Mouse (Mus musculus): ENCODE measurements at regions not wholly inside any gene's neighbourhood (a gene's known extent, or its start where the extent isn't known, plus 50 kb on each side); places are given as distances from the start of the nearest gene placed in this dataset.
A peak's percentile ranks its signal among the peaks of the same experiment; 100 is the strongest.

GRCm38 (mm10) chr1:184271254-184271653 lies 237.2 kb upstream of the 1700056E22Rik start:
- Histone ChIP-seq H3K36me3 (ENCODE audit: control insufficient read depth, insufficient read depth, low read length) (no peaks in the 10 kb centered on the region), H3K4me3 (ENCODE audit: low read depth, low read length) (no peak overlapping the region), H3K4me1 (ENCODE audit: control insufficient read depth, insufficient read depth, low read length) (no peaks in the 10 kb centered on the region), H3K27ac (replicated peaks; ENCODE audit: low read depth, low read length) (no peak overlapping the region), H3K4me2 (ENCODE audit: low read depth, low read length) (no peak overlapping the region), H3K27me3 (replicated peaks; ENCODE audit: control insufficient read depth, insufficient read depth, low read length) (no peaks in the 10 kb centered on the region), H3K9ac (ENCODE audit: low read depth, low read length) (no peak overlapping the region), H3K9me3 (ENCODE audit: control insufficient read depth, low read length) (no peaks in the 10 kb centered on the region)
- ATAC-seq (ENCODE audit: low read depth) (no peak), DNase-seq (ENCODE audit: low spot score) (no peak)
- WGBS: 79% methylated on average over 8 of the region's 8 CpGs

GRCm38 (mm10) chr1:184266051-184266450 lies 231.9 kb upstream of the 1700056E22Rik start:
- ATAC-seq (ENCODE audit: low read depth): peak; percentile 60; the same call in 1 of the 2 replicates
- peak; percentile 95 for DNase-seq (ENCODE audit: low spot score)
- peak overlapping the region; percentile 13 for H3K4me2 ChIP-seq (ENCODE audit: low read depth, low read length)
- H3K27ac ChIP-seq (replicated peaks; ENCODE audit: low read depth, low read length): no peak overlapping the region
- no peaks in the 10 kb centered on the region for H3K9me3 ChIP-seq (ENCODE audit: control insufficient read depth, low read length)
- no peak overlapping the region for H3K4me3 ChIP-seq (ENCODE audit: low read depth, low read length)
- no peaks in the 10 kb centered on the region for H3K4me1 ChIP-seq (ENCODE audit: control insufficient read depth, insufficient read depth, low read length)
- 10% methylated on average over 8 of the region's 8 CpGs for WGBS
- no peaks in the 10 kb centered on the region for H3K36me3 ChIP-seq (ENCODE audit: control insufficient read depth, insufficient read depth, low read length)
- no peak overlapping the region for H3K9ac ChIP-seq (ENCODE audit: low read depth, low read length)
- H3K27me3 ChIP-seq (replicated peaks; ENCODE audit: control insufficient read depth, insufficient read depth, low read length): no peaks in the 10 kb centered on the region

GRCm38 (mm10) chr1:184262975-184263374 lies 228.9 kb upstream of the 1700056E22Rik start:
- Histone ChIP-seq H3K4me1 (ENCODE audit: control insufficient read depth, insufficient read depth, low read length) (no peaks in the 10 kb centered on the region), H3K4me3 (ENCODE audit: low read depth, low read length) (no peak overlapping the region), H3K27ac (replicated peaks; ENCODE audit: low read depth, low read length) (no peak overlapping the region), H3K4me2 (ENCODE audit: low read depth, low read length) (no peak overlapping the region), H3K36me3 (ENCODE audit: control insufficient read depth, insufficient read depth, low read length) (no peaks in the 10 kb centered on the region), H3K27me3 (replicated peaks; ENCODE audit: control insufficient read depth, insufficient read depth, low read length) (no peaks in the 10 kb centered on the region), H3K9me3 (ENCODE audit: control insufficient read depth, low read length) (no peaks in the 10 kb centered on the region), H3K9ac (ENCODE audit: low read depth, low read length) (no peak overlapping the region)
- ATAC-seq (ENCODE audit: low read depth) (no peak), DNase-seq (ENCODE audit: low spot score) (no peak)
- 49% methylated on average over 2 of the region's 2 CpGs for WGBS

GRCm38 (mm10) chr1:184261385-184261727 lies 227.3 kb upstream of the 1700056E22Rik start:
- H3K4me3 ChIP-seq (ENCODE audit: low read depth, low read length): no peak overlapping the region
- ATAC-seq (ENCODE audit: low read depth) (peak; percentile 71; the same call in 1 of the 2 replicates), DNase-seq (ENCODE audit: low spot score) (no peak)
- no peaks in the 10 kb centered on the region for H3K9me3 ChIP-seq (ENCODE audit: control insufficient read depth, low read length)
- no peak overlapping the region for H3K27ac ChIP-seq (replicated peaks; ENCODE audit: low read depth, low read length)
- H3K9ac ChIP-seq (ENCODE audit: low read depth, low read length): no peak overlapping the region
- WGBS: 77% methylated on average over 6 of the region's 6 CpGs
- H3K4me1 ChIP-seq (ENCODE audit: control insufficient read depth, insufficient read depth, low read length): no peaks in the 10 kb centered on the region
- no peak overlapping the region for H3K4me2 ChIP-seq (ENCODE audit: low read depth, low read length)
- no peaks in the 10 kb centered on the region for H3K27me3 ChIP-seq (replicated peaks; ENCODE audit: control insufficient read depth, insufficient read depth, low read length)
- no peaks in the 10 kb centered on the region for H3K36me3 ChIP-seq (ENCODE audit: control insufficient read depth, insufficient read depth, low read length)

- Histone ChIP-seq H3K9me3 (ENCODE audit: control insufficient read depth, low read length) (no peaks in the 10 kb centered on the region), H3K4me2 (ENCODE audit: low read depth, low read length) (no peak overlapping the region), H3K36me3 (ENCODE audit: control insufficient read depth, insufficient read depth, low read length) (no peaks in the 10 kb centered on the region), H3K4me3 (ENCODE audit: low read depth, low read length) (no peak overlapping the region), H3K27ac (replicated peaks; ENCODE audit: low read depth, low read length) (0 out of 2 replicates have a peak overlapping the region, but pooled peaks have one; percentile 17), H3K4me1 (ENCODE audit: control insufficient read depth, insufficient read depth, low read length) (no peaks in the 10 kb centered on the region), H3K27me3 (replicated peaks; ENCODE audit: control insufficient read depth, insufficient read depth, low read length) (no peaks in the 10 kb centered on the region), H3K9ac (ENCODE audit: low read depth, low read length) (no peak overlapping the region)
- WGBS: 78% methylated on average over 6 of the region's 6 CpGs
- ATAC-seq (ENCODE audit: low read depth) (peak; percentile 15; the same call in 1 of the 2 replicates), DNase-seq (ENCODE audit: low spot score) (no peak)
Observed at GRCm38 (mm10) chr1:184260722-184261384, 226.8 kb upstream of the 1700056E22Rik start.

- Histone ChIP-seq H3K4me3 (ENCODE audit: low read depth, low read length) (no peak overlapping the region), H3K9ac (ENCODE audit: low read depth, low read length) (no peak overlapping the region), H3K4me2 (ENCODE audit: low read depth, low read length) (no peak overlapping the region), H3K9me3 (ENCODE audit: control insufficient read depth, low read length) (no peaks in the 10 kb centered on the region), H3K36me3 (ENCODE audit: control insufficient read depth, insufficient read depth, low read length) (no peaks in the 10 kb centered on the region), H3K27ac (replicated peaks; ENCODE audit: low read depth, low read length) (no peak overlapping the region), H3K4me1 (ENCODE audit: control insufficient read depth, insufficient read depth, low read length) (no peaks in the 10 kb centered on the region), H3K27me3 (replicated peaks; ENCODE audit: control insufficient read depth, insufficient read depth, low read length) (no peaks in the 10 kb centered on the region)
- DNase-seq (ENCODE audit: low spot score): no peak
- 77% methylated on average over 9 of the region's 9 CpGs for WGBS
- no peak for ATAC-seq (ENCODE audit: low read depth)
Observed at GRCm38 (mm10) chr1:184259853-184260252, 225.8 kb upstream of the 1700056E22Rik start.

- Histone ChIP-seq H3K4me3 (ENCODE audit: low read depth, low read length) (no peak overlapping the region), H3K27me3 (replicated peaks; ENCODE audit: control insufficient read depth, insufficient read depth, low read length) (0 out of 2 replicates have a peak, but pooled peaks cover 4% of the 10 kb centered on the region), H3K9me3 (ENCODE audit: control insufficient read depth, low read length) (no peaks in the 10 kb centered on the region), H3K4me2 (ENCODE audit: low read depth, low read length) (no peak overlapping the region), H3K9ac (ENCODE audit: low read depth, low read length) (no peak overlapping the region), H3K27ac (replicated peaks; ENCODE audit: low read depth, low read length) (no peak overlapping the region), H3K36me3 (ENCODE audit: control insufficient read depth, insufficient read depth, low read length) (no peaks in the 10 kb centered on the region), H3K4me1 (ENCODE audit: control insufficient read depth, insufficient read depth, low read length) (no peaks in the 10 kb centered on the region)
- ATAC-seq (ENCODE audit: low read depth) (no peak), DNase-seq (ENCODE audit: low spot score) (no peak)
- 92% methylated on average over 6 of the region's 6 CpGs for WGBS
Observed at GRCm38 (mm10) chr1:184257356-184257755, 223.3 kb upstream of the 1700056E22Rik start.

- Histone ChIP-seq H3K9ac (ENCODE audit: low read depth, low read length) (no peak overlapping the region), H3K4me1 (ENCODE audit: control insufficient read depth, insufficient read depth, low read length) (no peaks in the 10 kb centered on the region), H3K27me3 (replicated peaks; ENCODE audit: control insufficient read depth, insufficient read depth, low read length) (0 out of 2 replicates have a peak, but pooled peaks cover 4% of the 10 kb centered on the region), H3K4me2 (ENCODE audit: low read depth, low read length) (no peak overlapping the region), H3K27ac (replicated peaks; ENCODE audit: low read depth, low read length) (no peak overlapping the region), H3K36me3 (ENCODE audit: control insufficient read depth, insufficient read depth, low read length) (no peaks in the 10 kb centered on the region), H3K9me3 (ENCODE audit: control insufficient read depth, low read length) (no peaks in the 10 kb centered on the region), H3K4me3 (ENCODE audit: low read depth, low read length) (no peak overlapping the region)
- peak; percentile 73 for DNase-seq (ENCODE audit: low spot score)
- 62% methylated on average over 4 of the region's 4 CpGs for WGBS
- ATAC-seq (ENCODE audit: low read depth): no peak
Observed at GRCm38 (mm10) chr1:184254951-184255350, 220.8 kb upstream of the 1700056E22Rik start.
